Mouse (Mus musculus) cortical plate, adult 2 months (tissue): Measurements from ENCODE around the gene Map2k4.

ENCODE experiments used
- CTCF ChIP-seq: fragments of 200-500 bp; IDR thresholded peaks from 2 replicates; pipeline ENCODE4 v1.5.1; 2011; ENCODE audit warnings: mild to moderate bottlenecking, control low read depth, low read length; ENCODE audit not compliant: insufficient read depth; ENCODE audit errors: extremely low read depth
- POLR2A ChIP-seq: fragments of 200-500 bp; IDR thresholded peaks from 2 replicates; pipeline ENCODE4 v1.6.1; 2011; ENCODE audit warnings: mild to moderate bottlenecking, low read length, control low read depth; ENCODE audit not compliant: insufficient read depth; ENCODE audit errors: extremely low read depth

- TF ChIP-seq CTCF (no peak), POLR2A (no peak)
Observed at GRCm38 (mm10) chr11:65779066-65779465, 9.0 kb downstream of the Map2k4 start.
